Mouse (Mus musculus): ENCODE results near the gene Vrk1. TPM values are rescaled to one million over a fixed set of nuclear protein-coding genes. Genes with fewer than 3 reads are reported as not detected.

Vrk1 gene
- total and polyA plus RNA-seq, 3 experiments = 55.2 to 124 (median 69.1) TPM

DNA sequence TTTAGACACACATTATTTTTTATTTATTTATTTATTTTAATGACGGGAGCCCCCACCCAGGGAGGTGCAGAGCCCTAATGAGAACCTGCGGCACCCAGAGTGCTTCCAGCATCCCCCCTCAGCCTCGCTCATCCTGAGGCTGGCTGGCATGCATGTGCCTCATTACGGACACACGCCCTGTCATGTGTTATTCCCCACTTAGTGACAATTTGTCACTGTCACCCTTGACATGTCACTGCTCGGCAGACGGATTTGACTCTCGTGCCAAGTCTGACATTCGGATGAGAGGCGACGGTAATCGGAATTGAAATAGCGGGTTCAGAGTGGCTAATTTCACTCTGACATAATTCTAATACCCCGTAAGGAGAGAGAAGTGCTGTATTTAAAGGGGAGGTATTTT lies 97.2 kb downstream of the Vrk1 start:
- H3K27ac ChIP-seq (ENCODE audit: insufficient read depth, low read depth) = no peak overlapping the region
- DNase-seq (ENCODE audit: extremely low read depth) = no peak
- peaks cover 64% of the 10 kb centered on the region for H3K9me3 ChIP-seq (replicated peaks; ENCODE audit: low read length)
- in situ Hi-C loops (cut with MboI; ENCODE audit: low pct_ligation_motif_present, low pct_unique_long_range_greater_than_20kb, low sequenced_read_pairs) = no loop called here
- no peaks in the 10 kb centered on the region for H3K4me1 ChIP-seq (ENCODE audit: control insufficient read depth in 1 of 2, insufficient read depth in 2 of 2)
- no peak overlapping the region for H3K4me3 ChIP-seq (replicated peaks in 1 of 3; ENCODE audit: low read depth in 2 of 3, low read length in 2 of 3, poor library complexity in 1 of 3)
- no peak overlapping the region for H3K9ac ChIP-seq (ENCODE audit: insufficient read depth, low read depth)
- dilution Hi-C loops (cut with MboI; ENCODE audit: extremely low pct_ligation_motif_present, extremely low pct_unique_long_range_greater_than_20kb, low sequenced_read_pairs) = no loop called here
- TF ChIP-seq TBP (conservative IDR thresholded peaks at IDR 0.05; ENCODE audit: low read depth, low read length) (no peak), SIN3A (IDR thresholded peaks at IDR 0.05; ENCODE audit: low read length) (no peak), ZMIZ1 (IDR thresholded peaks at IDR 0.05; ENCODE audit: low read depth, low read length) (no peak), NRF1 (IDR thresholded peaks at IDR 0.05; ENCODE audit: low read depth, low read length) (no peak), ETS1 (conservative IDR thresholded peaks at IDR 0.05; ENCODE audit: low read depth, low read length) (no peak), RAD21 (IDR thresholded peaks at IDR 0.05; ENCODE audit: low read depth, low read length) (no peak), PAX5 (IDR thresholded peaks at IDR 0.05; ENCODE audit: low read length) (no peak), SMC3 (IDR thresholded peaks at IDR 0.05; ENCODE audit: low read depth, low read length) (no peak), JUN (IDR thresholded peaks at IDR 0.05; ENCODE audit: insufficient read depth, low read depth, low read length) (no peak), POLR2AphosphoS2 (IDR thresholded peaks at IDR 0.05; ENCODE audit: low read depth, low read length) (no peak), KAT2A (IDR thresholded peaks at IDR 0.05; ENCODE audit: insufficient replicate concordance, low read length) (no peak), MAZ (IDR thresholded peaks at IDR 0.05; ENCODE audit: low read depth, low read length) (no peak), NELFE (IDR thresholded peaks at IDR 0.05; ENCODE audit: low read depth, low read length) (no peak)
- H3K36me3 ChIP-seq (replicated peaks in 1 of 2; ENCODE audit: control insufficient read depth in 1 of 2, insufficient read depth in 1 of 2, low read length in 1 of 2) = no peaks in the 10 kb centered on the region
- H3K79me2 ChIP-seq (replicated peaks; ENCODE audit: control insufficient read depth, extremely low read depth, insufficient read depth, poor library complexity, severe bottlenecking) = no peaks in the 10 kb centered on the region
- H3K4me2 ChIP-seq (ENCODE audit: insufficient read depth, low read depth, poor library complexity, severe bottlenecking) = no peak overlapping the region
- no peaks in the 10 kb centered on the region for H3K27me3 ChIP-seq (replicated peaks)

DNA sequence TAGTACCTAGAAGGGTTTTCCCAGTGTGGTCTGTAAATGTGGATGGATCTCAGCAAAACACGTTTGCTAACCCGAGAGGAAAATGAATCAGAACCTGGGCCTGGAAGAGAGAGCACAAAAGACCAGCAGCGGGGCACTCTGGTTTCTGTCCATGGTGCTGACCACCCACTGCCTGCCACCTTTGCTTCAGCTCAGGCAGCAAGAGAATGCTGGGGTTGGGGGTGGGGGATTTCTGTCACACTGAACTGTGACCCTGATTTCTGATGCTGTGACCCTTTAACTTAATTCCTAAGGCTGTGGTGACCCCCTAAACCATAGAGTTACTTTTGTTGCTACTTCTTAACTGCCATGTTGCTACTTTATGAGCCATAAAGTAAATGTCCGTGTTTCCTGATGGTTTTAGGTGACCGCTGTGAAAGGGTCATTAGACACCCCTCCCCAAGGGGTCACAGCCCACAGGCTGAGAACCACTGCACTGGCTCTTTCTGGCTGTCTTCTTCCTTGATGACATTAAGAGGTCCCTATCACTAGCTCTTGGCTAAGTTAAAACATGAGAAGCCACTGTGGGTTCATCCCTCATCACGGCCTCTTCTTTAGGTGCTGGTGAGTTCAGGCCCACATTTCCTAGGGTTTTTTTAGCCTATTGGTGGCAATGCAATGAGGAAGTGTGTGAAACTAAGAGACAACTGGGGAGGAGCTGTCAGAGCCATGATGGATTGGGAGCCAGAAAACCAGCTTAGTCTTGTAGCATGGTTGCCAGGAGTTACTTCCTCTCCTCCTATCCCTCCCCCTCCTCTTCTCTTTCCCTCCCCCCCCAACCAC lies 105.3 kb downstream of the Vrk1 start:
- no peak overlapping the region for H3K9ac ChIP-seq (ENCODE audit: insufficient read depth, low read depth)
- no peaks in the 10 kb centered on the region for H3K4me1 ChIP-seq (ENCODE audit: control insufficient read depth in 1 of 2, insufficient read depth in 2 of 2)
- no peak for DNase-seq (ENCODE audit: extremely low read depth)
- no peaks in the 10 kb centered on the region for H3K27me3 ChIP-seq (replicated peaks)
- H3K27ac ChIP-seq (ENCODE audit: insufficient read depth, low read depth) = no peak overlapping the region
- no peak overlapping the region for H3K4me2 ChIP-seq (ENCODE audit: insufficient read depth, low read depth, poor library complexity, severe bottlenecking)
- peaks cover 82% of the 10 kb centered on the region for H3K9me3 ChIP-seq (replicated peaks; ENCODE audit: low read length)
- dilution Hi-C loops (cut with MboI; ENCODE audit: extremely low pct_ligation_motif_present, extremely low pct_unique_long_range_greater_than_20kb, low sequenced_read_pairs) = no loop called here
- TF ChIP-seq JUND (conservative IDR thresholded peaks at IDR 0.05; ENCODE audit: low read depth, low read length) (no peak), NRF1 (IDR thresholded peaks at IDR 0.05; ENCODE audit: low read depth, low read length) (no peak), PAX5 (IDR thresholded peaks at IDR 0.05; ENCODE audit: low read length) (no peak), EP300 (IDR thresholded peaks at IDR 0.05; ENCODE audit: low read length) (no peak), HCFC1 (IDR thresholded peaks at IDR 0.05; ENCODE audit: low read depth, low read length) (no peak), SMC3 (IDR thresholded peaks at IDR 0.05; ENCODE audit: low read depth, low read length) (no peak), ETS1 (conservative IDR thresholded peaks at IDR 0.05; ENCODE audit: low read depth, low read length) (no peak), MAFK (IDR thresholded peaks at IDR 0.05; ENCODE audit: insufficient replicate concordance, low read length) (no peak), TCF12 (IDR thresholded peaks at IDR 0.05; ENCODE audit: low read depth, low read length) (no peak), GABPA (IDR thresholded peaks at IDR 0.05; ENCODE audit: insufficient replicate concordance, low read depth, low read length) (no peak)
- H3K79me2 ChIP-seq (replicated peaks; ENCODE audit: control insufficient read depth, extremely low read depth, insufficient read depth, poor library complexity, severe bottlenecking) = no peaks in the 10 kb centered on the region
- in situ Hi-C loops (cut with MboI; ENCODE audit: low pct_ligation_motif_present, low pct_unique_long_range_greater_than_20kb, low sequenced_read_pairs) = no loop called here
- H3K4me3 ChIP-seq (replicated peaks in 1 of 3; ENCODE audit: low read depth in 2 of 3, low read length in 2 of 3, poor library complexity in 1 of 3) = no peak overlapping the region
- H3K36me3 ChIP-seq (replicated peaks in 1 of 2; ENCODE audit: control insufficient read depth in 1 of 2, insufficient read depth in 1 of 2, low read length in 1 of 2) = no peaks in the 10 kb centered on the region

Measured in CH12.LX (cell line).